ENCODE assay signal across 8 mouse cellular contexts in genomic region chr14:40966862-40967597, GRCm38 (mm10). TPM values are rescaled to one million over a fixed set of nuclear protein-coding genes. Genes with fewer than 3 reads are reported as not detected.
A peak's percentile ranks its signal among the peaks of the same experiment; 100 is the strongest.
DNase-seq lines count a peak whose midpoint lies in the region; ATAC-seq and TF ChIP-seq lines count a peak whose summit lies in the region.

No protein-coding gene starts in this region.

- peak overlapping the region; percentile 97 for H3K4me3 ChIP-seq in hindbrain, postnatal 0 days (ENCODE audit: low read length)
- H3K4me3 ChIP-seq in megakaryocyte, embryonic 14.5 days (replicated peaks), result peak overlapping the region; percentile 99

- H3K4me2 ChIP-seq in hindbrain, postnatal 0 days (ENCODE audit: low read depth, low read length), result peak overlapping the region; percentile 76

- H3K9me3 ChIP-seq in hindbrain, postnatal 0 days (ENCODE audit: low read length), result no peaks in the 10 kb centered on the region
- H3K9me3 ChIP-seq in megakaryocyte, embryonic 14.5 days, result no peaks in the 10 kb centered on the region

- peak; percentile 95 for ATAC-seq in hindbrain, postnatal 0 days

- no peaks in the 10 kb centered on the region; the same call in 1 of the 2 replicates for H3K27me3 ChIP-seq in hindbrain, postnatal 0 days (ENCODE audit: insufficient read depth, low read length)
- H3K27me3 ChIP-seq in megakaryocyte, embryonic 14.5 days (replicated peaks), result no peaks in the 10 kb centered on the region

- H3K36me3 ChIP-seq in hindbrain, postnatal 0 days (ENCODE audit: insufficient read depth, low read length), result no peaks in the 10 kb centered on the region
- peaks cover 16% of the 10 kb centered on the region for H3K36me3 ChIP-seq in megakaryocyte, embryonic 14.5 days (replicated peaks; ENCODE audit: low read length)

- no peak for TF ChIP-seq CTCF in hindbrain, postnatal 0 days (IDR thresholded peaks at IDR 0.05; ENCODE audit: low read depth)

- peak overlapping the region; percentile 91 for H3K9ac ChIP-seq in hindbrain, postnatal 0 days (replicated peaks; ENCODE audit: low read length)

- peak; percentile 94 for DNase-seq in WW6 (ENCODE audit: low read depth, low spot score)
- DNase-seq in cerebellum, postnatal 4 days (ENCODE audit: low spot score in 2 of 2), result peak; percentile 89 to 96
- peak; percentile 98 for DNase-seq in gastrocnemius, adult 18-20 months (ENCODE audit: low spot score)
- DNase-seq in hindbrain, postnatal 0 days (ENCODE audit: low spot score), result peak; percentile 96
- peak; percentile 83 to 96 for DNase-seq in left cerebral cortex, adult 8-10 months (ENCODE audit: low spot score in 2 of 2)
- DNase-seq in right cerebral cortex, postnatal 10 days (ENCODE audit: low spot score in 2 of 2), result peak; percentile 97 to 98
- peak; percentile 98 for DNase-seq in urinary bladder, postnatal 25 days (ENCODE audit: low spot score)

- WGBS in hindbrain, postnatal 0 days, result under 1% methylated on average over 48 of the region's 62 CpGs

- peak overlapping the region; percentile 86 for H3K27ac ChIP-seq in hindbrain, postnatal 0 days

- peaks cover 15% of the 10 kb centered on the region for H3K4me1 ChIP-seq in hindbrain, postnatal 0 days (ENCODE audit: insufficient read depth, low read length)
- H3K4me1 ChIP-seq in megakaryocyte, embryonic 14.5 days, result peaks cover 75% of the 10 kb centered on the region

RNA-seq across cellular contexts. Expression of gene Tspan14, which starts 0.4 kb away (rescaled TPM):
- 10 to 100 TPM; 10.6 to 13.1 TPM for total RNA-seq in gastrocnemius, adult 18-20 months (2021)
- total RNA-seq in hindbrain, postnatal 0 days (2014; rRNA removed), result 38.2 and 39.2 TPM in 2 replicates
- polyA plus RNA-seq in hindbrain, postnatal 0 days (2015; fragmentation: Nextera tagmentation; extraction: Ambion mirVana), result 30.4 and 35.2 TPM in 2 replicates
- 10 to 100 TPM; 37.0 to 49.9 (median 44.1) TPM for total RNA-seq in left cerebral cortex, adult 8-10 months (2022)
- 20.9 and 22.8 TPM in 2 replicates for polyA plus RNA-seq in megakaryocyte, embryonic 14.5 days (2012; ENCODE audit: insufficient read depth, low replicate concordance)

RNA-seq across cellular contexts. Expression of gene Fam213a, which starts 46.6 kb away (rescaled TPM):
- 10 to 100 TPM; 31.6 to 31.9 TPM for total RNA-seq in gastrocnemius, adult 18-20 months (2021)
- total RNA-seq in hindbrain, postnatal 0 days (2014; rRNA removed), result 35.1 and 35.3 TPM in 2 replicates
- polyA plus RNA-seq in hindbrain, postnatal 0 days (2015; fragmentation: Nextera tagmentation; extraction: Ambion mirVana), result 109 and 118 TPM in 2 replicates
- 100 to 1,000 TPM; 121 to 133 (median 125) TPM for total RNA-seq in left cerebral cortex, adult 8-10 months (2022)
- polyA plus RNA-seq in megakaryocyte, embryonic 14.5 days (2012; ENCODE audit: insufficient read depth, low replicate concordance), result 4.5 and 11.6 TPM in 2 replicates

Comparison
In these comparisons a context has a peak if more than half of its experiments do, and no peak if none do; other contexts are left out.
1. Peak in every context shown above with its lines: DNase-seq, ATAC-seq, H3K4me3 ChIP-seq and H3K27ac ChIP-seq.